Mouse (Mus musculus) T-helper 17 cell (primary cell): ENCODE results near the gene Sub1.

Experiments used
- in situ Hi-C, 2 experiments: fragments of 300-600 bp; cut with MboI, MseI; formaldehyde crosslinking; loops; 1 replicate in 1 of 2; 2 replicates in 1 of 2; pipeline ENCODE4 v1.15.1; 2025; ENCODE audit warnings: high pct_unique_total_duplicates in 2 of 2

Sub1 gene

GRCm38 (mm10) chr15:11996883-11997282, at the start of gene Sub1:
Gene Sub1, minus strand, starts transcription at chr15:11996983.
- in situ Hi-C loops, result loop anchor here (25.0 kb wide), 2 partner anchors 315 to 1510 kb away; partner anchors contain the start of genes Brix1 (in 2 of the 2), Rad1 (in 2 of the 2), 1810049J17Rik (in 1 of the 2) and Golph3 (in 1 of the 2)

- in situ Hi-C loops, result no loop called here
These were observed 43.6 kb upstream of the Sub1 start for GRCm38 (mm10) chr15:12040407-12040710.

- in situ Hi-C loops, result loop anchor here in 1 of 2 experiments (10.0 kb wide), 1 partner anchor 985 kb away; no protein-coding TSS in a partner anchor
These were observed 43.1 kb upstream of the Sub1 start for GRCm38 (mm10) chr15:12039671-12040406.

GRCm38 (mm10) chr15:12039256-12039655, 42.5 kb upstream of the Sub1 start:
- in situ Hi-C loops, result loop anchor here in 1 of 2 experiments (10.0 kb wide), 1 partner anchor 986 kb away; no protein-coding TSS in a partner anchor

- in situ Hi-C loops, result loop anchor here in 1 of 2 experiments (10.0 kb wide), 1 partner anchor 987 kb away; no protein-coding TSS in a partner anchor
These were observed 41.3 kb upstream of the Sub1 start for GRCm38 (mm10) chr15:12037866-12038625.

GRCm38 (mm10) chr15:12037217-12037616, 40.4 kb upstream of the Sub1 start:
- in situ Hi-C loops, result loop anchor here in 1 of 2 experiments (10.0 kb wide), 1 partner anchor 988 kb away; no protein-coding TSS in a partner anchor

GRCm38 (mm10) chr15:12036675-12037074, 39.9 kb upstream of the Sub1 start:
- in situ Hi-C loops, result loop anchor here in 1 of 2 experiments (10.0 kb wide), 1 partner anchor 988 kb away; no protein-coding TSS in a partner anchor

- in situ Hi-C loops, result loop anchor here in 1 of 2 experiments (10.0 kb wide), 1 partner anchor 990 kb away; no protein-coding TSS in a partner anchor
These were observed 37.5 kb upstream of the Sub1 start for GRCm38 (mm10) chr15:12034317-12034716.

GRCm38 (mm10) chr15:12033155-12033554, 36.4 kb upstream of the Sub1 start:
- in situ Hi-C loops, result loop anchor here in 1 of 2 experiments (10.0 kb wide), 1 partner anchor 992 kb away; no protein-coding TSS in a partner anchor

- in situ Hi-C loops, result loop anchor here in 1 of 2 experiments (10.0 kb wide), 1 partner anchor 992 kb away; no protein-coding TSS in a partner anchor
These were observed 35.7 kb upstream of the Sub1 start for GRCm38 (mm10) chr15:12032512-12032911.

GRCm38 (mm10) chr15:12031861-12032260, 35.1 kb upstream of the Sub1 start:
- in situ Hi-C loops, result loop anchor here in 1 of 2 experiments (10.0 kb wide), 1 partner anchor 993 kb away; no protein-coding TSS in a partner anchor

- in situ Hi-C loops, result loop anchor here in 1 of 2 experiments (10.0 kb wide), 1 partner anchor 995 kb away; no protein-coding TSS in a partner anchor
These were observed 33.4 kb upstream of the Sub1 start for GRCm38 (mm10) chr15:12030221-12030620.

- in situ Hi-C loops, result no loop called here
These were observed 31.0 kb upstream of the Sub1 start for GRCm38 (mm10) chr15:12027807-12028206.

GRCm38 (mm10) chr15:12026932-12027450, 30.2 kb upstream of the Sub1 start:
- in situ Hi-C loops, result no loop called here

GRCm38 (mm10) chr15:12026026-12026425, 29.2 kb upstream of the Sub1 start:
- in situ Hi-C loops, result no loop called here

- in situ Hi-C loops, result no loop called here
These were observed 28.6 kb upstream of the Sub1 start for GRCm38 (mm10) chr15:12025341-12025740.

- in situ Hi-C loops, result no loop called here
These were observed 28.0 kb upstream of the Sub1 start for GRCm38 (mm10) chr15:12024791-12025268.

- in situ Hi-C loops, result no loop called here
These were observed 22.7 kb upstream of the Sub1 start for GRCm38 (mm10) chr15:12019443-12019842.

GRCm38 (mm10) chr15:12018428-12018757, 21.6 kb upstream of the Sub1 start:
- in situ Hi-C loops, result no loop called here

- in situ Hi-C loops, result no loop called here
These were observed 21.1 kb upstream of the Sub1 start for GRCm38 (mm10) chr15:12017700-12018427.
